Mouse (Mus musculus): ENCODE measurements around the gene Tmub2.

The Tmub2 gene

DNA sequence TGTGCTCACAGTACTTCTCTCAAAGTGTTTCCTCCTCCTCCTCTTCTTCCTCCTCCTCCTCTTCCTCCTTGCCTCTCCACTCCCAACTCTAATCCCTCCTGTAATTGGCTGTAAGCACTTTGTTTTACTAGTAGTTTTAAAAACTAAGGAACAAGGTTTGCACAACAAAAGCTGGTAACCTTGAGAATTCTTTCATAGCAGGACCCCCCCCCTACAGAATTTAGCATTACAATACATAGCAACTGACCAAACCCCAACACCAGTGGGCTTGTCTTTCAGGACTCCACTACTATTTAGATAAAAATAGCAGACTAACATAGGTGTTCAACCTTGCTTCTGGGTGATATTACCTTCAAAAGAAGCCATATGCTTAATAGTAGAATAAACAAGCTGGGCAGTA is 44.8 kb downstream of the Tmub2 start:
- DNase-seq (ENCODE audit: low spot score) = no peak

- no peak for DNase-seq (ENCODE audit: low spot score)
Measured at GRCm38 (mm10) chr11:102330039-102330438, 45.3 kb downstream of the Tmub2 start.

DNA sequence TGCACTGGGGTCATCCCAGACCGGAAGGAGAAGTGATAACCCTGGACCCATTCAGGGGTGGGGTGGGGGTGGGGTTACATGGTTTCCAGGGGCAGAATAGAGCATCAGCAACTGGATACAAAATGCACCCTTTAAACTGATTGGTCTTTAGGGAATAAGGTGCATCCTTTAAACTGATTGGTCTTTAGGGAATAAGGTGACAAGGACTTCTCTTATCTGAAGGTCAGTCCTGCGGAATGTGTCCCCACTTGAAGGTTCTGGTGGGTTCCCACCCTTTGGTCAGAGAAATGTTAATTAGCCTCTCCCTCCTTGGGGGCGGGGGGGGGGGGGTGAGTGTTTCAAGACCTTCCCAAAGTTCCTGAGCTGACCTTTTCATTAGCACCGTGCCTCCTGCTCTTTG is 47.1 kb downstream of the Tmub2 start:
- no peak for DNase-seq (ENCODE audit: low spot score)

GRCm38 (mm10) chr11:102333061-102333460 is 48.3 kb downstream of the Tmub2 start:
- DNase-seq (ENCODE audit: low spot score) = no peak

DNA sequence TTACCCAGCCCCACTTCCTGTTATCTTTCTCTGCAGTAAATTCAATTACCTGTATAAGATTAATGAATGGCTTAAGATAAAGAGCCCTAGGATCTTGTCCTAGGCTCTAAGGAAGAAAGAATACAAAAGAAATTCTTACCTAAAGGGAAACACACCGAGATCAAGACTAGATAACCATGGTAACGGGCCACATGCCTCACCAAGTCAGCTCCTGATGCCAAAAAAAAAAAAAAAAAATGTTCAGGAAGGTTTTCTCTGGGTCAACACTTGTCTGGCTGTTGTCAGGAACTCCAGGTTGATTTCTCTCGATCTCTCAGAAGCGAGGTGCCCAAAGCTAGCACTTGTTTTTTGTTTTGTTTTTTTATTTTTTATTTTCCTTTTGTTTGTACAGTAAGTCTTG is 49.3 kb downstream of the Tmub2 start:
- no peak for DNase-seq (ENCODE audit: low spot score)

DNA sequence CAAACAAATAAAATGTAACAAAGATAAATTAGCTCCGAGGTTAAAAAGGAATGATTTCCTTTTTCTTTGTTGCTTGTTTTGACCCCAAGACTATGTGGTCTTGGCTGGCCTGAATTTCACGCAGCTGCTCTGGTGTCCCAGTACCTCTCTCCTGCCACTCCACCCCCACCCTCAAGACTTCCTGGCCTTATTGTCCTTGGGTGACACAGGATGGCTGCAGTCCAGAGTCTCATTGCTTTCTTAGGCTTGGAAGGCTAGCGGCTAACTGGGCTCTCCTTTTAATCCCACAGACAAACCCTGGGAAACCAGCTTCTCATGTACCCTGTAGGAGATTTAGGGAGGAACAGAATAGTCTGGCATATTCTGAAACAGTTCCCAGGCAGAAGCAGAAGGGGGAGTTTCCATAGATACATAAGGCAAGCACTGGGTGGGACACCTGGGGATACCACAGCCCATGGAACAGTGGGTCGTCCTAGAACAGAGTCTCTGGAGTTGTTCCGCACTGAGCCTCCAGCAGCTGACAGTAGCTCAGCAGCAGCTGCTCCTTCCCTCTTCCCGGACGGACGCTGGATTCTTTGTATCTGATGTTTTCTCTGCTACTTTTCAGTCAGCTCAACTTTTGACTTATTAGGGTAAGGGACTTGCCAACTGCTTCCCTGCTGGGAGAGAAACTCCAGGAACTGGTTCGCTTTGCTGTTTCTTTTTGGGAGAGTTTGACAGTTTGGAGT is 50.4 kb downstream of the Tmub2 start:
- peak; percentile 31 for DNase-seq (ENCODE audit: low spot score)

- DNase-seq (ENCODE audit: low spot score) = no peak
Measured at GRCm38 (mm10) chr11:102336191-102336590, 51.5 kb downstream of the Tmub2 start.

GRCm38 (mm10) chr11:102337921-102338320 is 53.2 kb downstream of the Tmub2 start:
- no peak for DNase-seq (ENCODE audit: low spot score)

DNA sequence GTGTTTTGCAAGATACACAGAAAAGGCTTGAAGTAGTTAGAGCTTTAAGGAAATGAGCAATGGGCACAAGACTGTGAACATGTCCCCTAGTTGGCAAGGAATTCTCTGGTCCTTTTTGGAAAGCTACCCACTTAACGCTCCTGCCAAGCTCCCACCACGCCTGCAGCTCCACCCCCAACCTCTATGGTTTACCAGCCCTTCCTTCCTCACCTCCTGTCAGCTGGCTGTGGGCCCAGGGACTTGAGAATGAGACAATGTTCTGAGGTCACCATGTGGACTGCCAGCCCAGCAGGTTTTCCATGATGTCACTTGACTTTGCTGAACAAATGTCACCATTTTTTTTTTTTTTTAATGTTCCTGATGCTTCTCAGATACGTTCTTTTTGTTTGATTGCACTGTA is 53.8 kb downstream of the Tmub2 start:
- DNase-seq (ENCODE audit: low spot score) = peak; percentile 94

Data from lung, postnatal 25 days (tissue).